Mouse (Mus musculus) brain, embryonic 18.5 days (tissue): ENCODE data around the gene Eif4e.

Experiments
- DNase-seq: peaks from one replicate; pipeline ENCODE4 v3.0.0-alpha.2; 2012; ENCODE audit warnings: low read depth, low spot score

The Eif4e gene

GRCm38 (mm10) chr3:138586213-138586612 is 60.2 kb downstream of the Eif4e start:
- no peak for DNase-seq

- no peak for DNase-seq
Measured at GRCm38 (mm10) chr3:138587137-138587536, 61.2 kb downstream of the Eif4e start.

GRCm38 (mm10) chr3:138588001-138588400 is 62.0 kb downstream of the Eif4e start:
- no peak for DNase-seq

GRCm38 (mm10) chr3:138591002-138591401 is 65.0 kb downstream of the Eif4e start:
- no peak for DNase-seq

- DNase-seq = no peak
Measured at GRCm38 (mm10) chr3:138591806-138592365, 65.9 kb downstream of the Eif4e start.

DNA sequence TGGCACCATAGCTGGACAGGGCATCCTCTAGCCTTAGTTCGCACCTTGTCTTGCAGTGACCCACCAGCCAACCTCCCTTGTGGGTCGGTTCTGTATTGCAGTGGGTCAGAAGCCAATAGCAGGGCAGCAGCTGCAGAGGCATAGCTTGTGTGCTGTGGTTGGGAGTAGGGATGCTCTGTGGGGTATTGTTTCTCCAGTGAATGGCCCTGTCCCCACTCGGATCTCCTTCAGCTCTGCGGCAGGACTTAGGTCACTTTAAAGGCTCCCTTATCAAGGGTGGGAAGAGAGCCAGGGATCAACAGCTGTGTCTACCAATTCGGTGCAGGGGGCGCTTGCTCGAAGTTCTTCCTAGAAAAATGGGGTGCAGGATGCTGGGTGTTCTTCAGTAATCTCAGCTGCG is 67.2 kb downstream of the Eif4e start:
- no peak for DNase-seq

DNA sequence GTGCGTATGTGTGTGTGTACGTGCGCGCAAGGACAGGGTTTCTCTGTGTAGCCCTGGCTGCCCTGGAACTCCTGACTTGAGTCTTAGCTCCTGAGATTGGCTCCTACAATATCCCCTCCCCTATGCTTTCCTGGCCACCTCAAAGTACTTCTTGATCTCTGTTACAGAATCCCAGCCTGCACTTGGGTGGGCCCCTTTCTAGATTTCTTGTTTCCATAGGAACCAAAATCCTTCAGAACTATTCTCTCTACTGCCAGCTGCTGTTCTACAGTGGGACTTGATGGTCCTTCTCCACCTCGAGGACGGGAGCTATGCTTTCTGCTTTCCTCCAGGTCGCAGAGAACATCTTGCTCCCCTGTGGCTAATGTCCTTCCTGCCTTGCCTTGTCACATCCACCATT is 67.9 kb downstream of the Eif4e start:
- DNase-seq = no peak

GRCm38 (mm10) chr3:138601076-138601475 is 75.1 kb downstream of the Eif4e start:
- DNase-seq = no peak

DNA sequence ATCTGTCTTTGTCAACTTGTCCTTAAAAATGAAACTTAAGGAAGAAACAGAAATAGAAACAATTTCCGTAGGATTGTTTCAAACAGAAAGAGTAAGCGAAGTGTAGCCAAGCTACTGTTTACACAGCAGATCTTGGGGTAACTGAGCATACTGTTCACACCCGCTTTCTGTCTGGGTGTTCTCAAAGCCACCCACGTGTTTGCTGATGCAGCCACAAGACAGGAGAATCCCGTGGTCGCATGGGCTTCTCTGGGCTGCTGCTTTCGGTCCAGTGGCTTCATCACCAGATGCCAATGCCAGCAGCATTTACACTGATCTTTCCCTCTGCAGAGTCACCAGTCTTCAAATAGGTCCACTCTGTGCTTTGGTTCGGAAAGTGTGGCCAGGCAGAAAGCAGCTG is 79.2 kb downstream of the Eif4e start:
- DNase-seq = no peak

- DNase-seq = no peak
Measured at GRCm38 (mm10) chr3:138608665-138609064, 82.7 kb downstream of the Eif4e start.
